Mouse (Mus musculus): ENCODE data around the gene Tubb2b. TPM values are rescaled to one million over a fixed set of nuclear protein-coding genes. Genes with fewer than 3 reads are reported as not detected.

The Tubb2b gene
- polyA plus RNA-seq, 1 experiment = 15.1 TPM

DNA sequence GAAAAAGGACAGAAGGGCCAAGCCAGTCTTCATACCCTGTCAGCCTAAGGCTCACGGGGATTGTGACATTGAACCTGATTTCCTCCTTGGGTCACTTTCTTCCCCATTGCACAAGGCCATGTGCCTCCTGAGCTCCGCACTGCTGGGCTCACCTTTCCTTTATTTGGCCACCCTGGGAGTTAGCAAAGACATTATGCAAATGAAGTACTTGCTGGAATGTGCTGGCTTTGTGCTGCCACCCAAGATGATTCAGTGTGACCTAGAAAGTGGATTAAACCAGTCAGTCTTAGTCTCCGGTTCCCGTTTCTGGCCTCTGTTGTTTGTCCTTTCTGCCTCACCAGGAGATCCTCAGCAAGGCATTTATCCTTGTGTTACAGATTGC, 20.6 kb downstream of the Tubb2b start:
- DNase-seq (ENCODE audit: low read depth in 1 of 2, low spot score in 2 of 2) = no peak
- H3K27me3 ChIP-seq (ENCODE audit: control insufficient read depth, insufficient read depth, low read length) = no peaks in the 10 kb centered on the region
- no peak overlapping the region for H3K27ac ChIP-seq (ENCODE audit: insufficient read depth, low read length)
- no peak overlapping the region for H3K4me3 ChIP-seq (ENCODE audit: extremely low read depth, insufficient read depth, insufficient read length)
- no peaks in the 10 kb centered on the region for H3K4me1 ChIP-seq (ENCODE audit: control insufficient read depth, insufficient read depth, insufficient read length)
- H3K36me3 ChIP-seq (ENCODE audit: control insufficient read depth, insufficient read depth, low read length) = no peaks in the 10 kb centered on the region
- TF ChIP-seq POLR2A (IDR thresholded peaks at IDR 0.05; ENCODE audit: low read depth, low read length) = no peak
- TF ChIP-seq CTCF (IDR thresholded peaks at IDR 0.05; ENCODE audit: extremely low read depth, insufficient read depth, insufficient read length, insufficient replicate concordance) = no peak
- WGBS = 87% methylated on average over 4 of the region's 4 CpGs

GRCm38 (mm10) chr13:34109035-34109676, 21.1 kb downstream of the Tubb2b start:
- no peak for DNase-seq (ENCODE audit: low read depth in 1 of 2, low spot score in 2 of 2)
- Histone ChIP-seq H3K27me3 (ENCODE audit: control insufficient read depth, insufficient read depth, low read length) (no peaks in the 10 kb centered on the region), H3K27ac (ENCODE audit: insufficient read depth, low read length) (no peak overlapping the region), H3K4me3 (ENCODE audit: extremely low read depth, insufficient read depth, insufficient read length) (no peak overlapping the region), H3K4me1 (ENCODE audit: control insufficient read depth, insufficient read depth, insufficient read length) (no peaks in the 10 kb centered on the region), H3K36me3 (ENCODE audit: control insufficient read depth, insufficient read depth, low read length) (no peaks in the 10 kb centered on the region)
- TF ChIP-seq POLR2A (IDR thresholded peaks at IDR 0.05; ENCODE audit: low read depth, low read length) = no peak
- 87% methylated on average over 4 of the region's 4 CpGs for WGBS

DNA sequence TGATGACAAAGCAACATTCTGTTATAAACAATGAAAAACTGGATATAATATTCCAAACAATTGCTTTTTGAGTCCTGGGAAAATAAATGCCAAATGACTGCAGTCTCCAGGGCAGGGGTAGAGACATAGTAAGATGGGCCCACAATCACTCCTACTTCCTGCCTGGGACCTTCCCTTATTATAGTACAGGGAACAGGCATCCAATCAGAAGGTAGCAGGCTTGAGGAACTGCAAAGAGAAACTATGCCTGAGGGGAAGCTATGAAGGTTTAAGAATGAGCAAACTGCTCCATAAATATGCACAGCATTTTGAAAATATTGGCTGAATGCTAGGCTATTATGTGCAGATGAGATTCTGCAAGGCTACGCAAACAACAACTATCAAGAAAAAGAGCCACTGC, 23.3 kb downstream of the Tubb2b start:
- no peaks in the 10 kb centered on the region; the same call in 1 of the 2 replicates for H3K4me1 ChIP-seq (ENCODE audit: control insufficient read depth, insufficient read depth, insufficient read length)
- DNase-seq (ENCODE audit: low read depth in 1 of 2, low spot score in 2 of 2) = no peak
- WGBS = 96% methylated on average over 1 of the region's 1 CpGs
- TF ChIP-seq POLR2A (IDR thresholded peaks at IDR 0.05; ENCODE audit: low read depth, low read length) (no peak), CTCF (IDR thresholded peaks at IDR 0.05; ENCODE audit: extremely low read depth, insufficient read depth, insufficient read length, insufficient replicate concordance) (no peak)
- H3K36me3 ChIP-seq (ENCODE audit: control insufficient read depth, insufficient read depth, low read length) = no peaks in the 10 kb centered on the region
- H3K27me3 ChIP-seq (ENCODE audit: control insufficient read depth, insufficient read depth, low read length) = no peaks in the 10 kb centered on the region
- no peak overlapping the region for H3K27ac ChIP-seq (ENCODE audit: insufficient read depth, low read length)
- H3K4me3 ChIP-seq (ENCODE audit: extremely low read depth, insufficient read depth, insufficient read length) = no peak overlapping the region

DNA sequence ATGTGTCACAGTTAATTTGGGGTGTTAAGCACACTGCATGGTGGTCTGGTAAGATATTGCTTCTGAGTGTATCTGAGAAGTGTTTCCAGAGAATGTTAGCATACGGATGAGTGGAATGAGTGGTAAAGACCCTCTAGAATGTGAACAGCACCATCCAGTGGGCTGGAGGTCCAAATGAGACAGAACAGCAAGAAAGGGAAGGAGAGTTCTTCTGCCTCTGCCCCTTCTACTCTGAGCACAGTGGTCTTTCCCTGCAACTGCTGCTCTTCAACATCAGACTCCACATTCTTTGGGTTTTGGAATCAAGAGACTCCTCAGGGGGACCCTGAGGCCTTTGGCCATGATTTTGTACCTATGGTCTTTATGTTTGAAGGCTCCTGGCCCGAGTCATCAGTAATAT, 24.0 kb downstream of the Tubb2b start:
- H3K4me1 ChIP-seq (ENCODE audit: control insufficient read depth, insufficient read depth, insufficient read length) = no peaks in the 10 kb centered on the region; the same call in 1 of the 2 replicates
- no peak for DNase-seq (ENCODE audit: low read depth in 1 of 2, low spot score in 2 of 2)
- TF ChIP-seq POLR2A (IDR thresholded peaks at IDR 0.05; ENCODE audit: low read depth, low read length) (no peak), CTCF (IDR thresholded peaks at IDR 0.05; ENCODE audit: extremely low read depth, insufficient read depth, insufficient read length, insufficient replicate concordance) (no peak)
- H3K27ac ChIP-seq (ENCODE audit: insufficient read depth, low read length) = no peak overlapping the region
- 92% methylated on average over 2 of the region's 2 CpGs for WGBS
- H3K4me3 ChIP-seq (ENCODE audit: extremely low read depth, insufficient read depth, insufficient read length) = no peak overlapping the region
- no peaks in the 10 kb centered on the region for H3K36me3 ChIP-seq (ENCODE audit: control insufficient read depth, insufficient read depth, low read length)
- H3K27me3 ChIP-seq (ENCODE audit: control insufficient read depth, insufficient read depth, low read length) = no peaks in the 10 kb centered on the region

- Histone ChIP-seq H3K36me3 (ENCODE audit: control insufficient read depth, insufficient read depth, low read length) (no peaks in the 10 kb centered on the region), H3K27ac (ENCODE audit: insufficient read depth, low read length) (no peak overlapping the region), H3K4me1 (ENCODE audit: control insufficient read depth, insufficient read depth, insufficient read length) (no peaks in the 10 kb centered on the region; the same call in 1 of the 2 replicates), H3K27me3 (ENCODE audit: control insufficient read depth, insufficient read depth, low read length) (no peaks in the 10 kb centered on the region), H3K4me3 (ENCODE audit: extremely low read depth, insufficient read depth, insufficient read length) (no peak overlapping the region)
- DNase-seq (ENCODE audit: low read depth in 1 of 2, low spot score in 2 of 2) = no peak
- WGBS = 83% methylated on average over 1 of the region's 1 CpGs
- no peak for TF ChIP-seq CTCF (IDR thresholded peaks at IDR 0.05; ENCODE audit: extremely low read depth, insufficient read depth, insufficient read length, insufficient replicate concordance)
- no peak for TF ChIP-seq POLR2A (IDR thresholded peaks at IDR 0.05; ENCODE audit: low read depth, low read length)
These were observed 24.9 kb downstream of the Tubb2b start for GRCm38 (mm10) chr13:34105364-34105763.

DNA sequence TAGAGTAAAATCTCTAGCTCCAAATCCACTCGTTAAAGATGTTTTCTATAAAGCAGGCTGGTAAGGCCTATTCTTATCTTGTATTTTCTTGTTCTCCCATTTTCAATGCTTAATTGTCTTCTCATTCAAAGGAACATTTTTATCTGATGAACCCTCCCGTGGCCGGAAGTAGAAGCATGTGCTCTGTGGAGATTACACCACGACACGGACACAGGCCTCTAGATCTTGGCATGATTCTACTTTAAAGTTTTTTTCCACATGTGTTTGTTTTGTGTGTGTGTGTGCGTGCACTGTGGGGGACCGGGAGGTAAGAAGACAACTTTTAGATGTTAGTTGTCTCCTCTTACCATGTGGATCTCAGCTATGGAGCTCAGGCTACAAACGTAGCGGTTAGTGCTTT, 28.4 kb downstream of the Tubb2b start:
- DNase-seq (ENCODE audit: low read depth in 1 of 2, low spot score in 2 of 2) = no peak
- TF ChIP-seq CTCF (IDR thresholded peaks at IDR 0.05; ENCODE audit: extremely low read depth, insufficient read depth, insufficient read length, insufficient replicate concordance) = no peak
- TF ChIP-seq POLR2A (IDR thresholded peaks at IDR 0.05; ENCODE audit: low read depth, low read length) = no peak
- Histone ChIP-seq H3K36me3 (ENCODE audit: control insufficient read depth, insufficient read depth, low read length) (no peaks in the 10 kb centered on the region), H3K4me3 (ENCODE audit: extremely low read depth, insufficient read depth, insufficient read length) (no peak overlapping the region), H3K27ac (ENCODE audit: insufficient read depth, low read length) (no peak overlapping the region), H3K4me1 (ENCODE audit: control insufficient read depth, insufficient read depth, insufficient read length) (no peaks in the 10 kb centered on the region; the same call in 1 of the 2 replicates), H3K27me3 (ENCODE audit: control insufficient read depth, insufficient read depth, low read length) (no peaks in the 10 kb centered on the region)
- 68% methylated on average over 9 of the region's 9 CpGs for WGBS

GRCm38 (mm10) chr13:34101247-34101646, 29.0 kb downstream of the Tubb2b start:
- H3K4me3 ChIP-seq (ENCODE audit: extremely low read depth, insufficient read depth, insufficient read length) = no peak overlapping the region
- no peaks in the 10 kb centered on the region for H3K27me3 ChIP-seq (ENCODE audit: control insufficient read depth, insufficient read depth, low read length)
- H3K36me3 ChIP-seq (ENCODE audit: control insufficient read depth, insufficient read depth, low read length) = no peaks in the 10 kb centered on the region
- H3K4me1 ChIP-seq (ENCODE audit: control insufficient read depth, insufficient read depth, insufficient read length) = no peaks in the 10 kb centered on the region; the same call in 1 of the 2 replicates
- 95% methylated on average over 10 of the region's 10 CpGs for WGBS
- no peak for DNase-seq (ENCODE audit: low read depth in 1 of 2, low spot score in 2 of 2)
- no peak for TF ChIP-seq POLR2A (IDR thresholded peaks at IDR 0.05; ENCODE audit: low read depth, low read length)
- no peak for TF ChIP-seq CTCF (IDR thresholded peaks at IDR 0.05; ENCODE audit: extremely low read depth, insufficient read depth, insufficient read length, insufficient replicate concordance)
- no peak overlapping the region for H3K27ac ChIP-seq (ENCODE audit: insufficient read depth, low read length)

Measured in spleen, adult 2 months (tissue).